Mouse (Mus musculus) layer of hippocampus, adult 8-10 months (tissue): ENCODE data around the gene Sash1. TPM values are rescaled to one million over a fixed set of nuclear protein-coding genes. Genes with fewer than 3 reads are reported as not detected.
A peak's percentile ranks its signal among the peaks of the same experiment; 100 is the strongest.

Experiments used
- DNase-seq, 2 experiments: peaks; one replicate each; pipeline ENCODE4 v3.0.0; 2022; ENCODE audit warnings: low spot score in 2 of 2
- total RNA-seq, 4 experiments: library from RNA; stranded (reverse); gene quantifications; 2 replicates each; pipeline ENCODE4 v1.2.4; 2022

The Sash1 gene
- total RNA-seq = 10 to 100 TPM; 74.5 to 87.6 (median 77.0) TPM

DNA sequence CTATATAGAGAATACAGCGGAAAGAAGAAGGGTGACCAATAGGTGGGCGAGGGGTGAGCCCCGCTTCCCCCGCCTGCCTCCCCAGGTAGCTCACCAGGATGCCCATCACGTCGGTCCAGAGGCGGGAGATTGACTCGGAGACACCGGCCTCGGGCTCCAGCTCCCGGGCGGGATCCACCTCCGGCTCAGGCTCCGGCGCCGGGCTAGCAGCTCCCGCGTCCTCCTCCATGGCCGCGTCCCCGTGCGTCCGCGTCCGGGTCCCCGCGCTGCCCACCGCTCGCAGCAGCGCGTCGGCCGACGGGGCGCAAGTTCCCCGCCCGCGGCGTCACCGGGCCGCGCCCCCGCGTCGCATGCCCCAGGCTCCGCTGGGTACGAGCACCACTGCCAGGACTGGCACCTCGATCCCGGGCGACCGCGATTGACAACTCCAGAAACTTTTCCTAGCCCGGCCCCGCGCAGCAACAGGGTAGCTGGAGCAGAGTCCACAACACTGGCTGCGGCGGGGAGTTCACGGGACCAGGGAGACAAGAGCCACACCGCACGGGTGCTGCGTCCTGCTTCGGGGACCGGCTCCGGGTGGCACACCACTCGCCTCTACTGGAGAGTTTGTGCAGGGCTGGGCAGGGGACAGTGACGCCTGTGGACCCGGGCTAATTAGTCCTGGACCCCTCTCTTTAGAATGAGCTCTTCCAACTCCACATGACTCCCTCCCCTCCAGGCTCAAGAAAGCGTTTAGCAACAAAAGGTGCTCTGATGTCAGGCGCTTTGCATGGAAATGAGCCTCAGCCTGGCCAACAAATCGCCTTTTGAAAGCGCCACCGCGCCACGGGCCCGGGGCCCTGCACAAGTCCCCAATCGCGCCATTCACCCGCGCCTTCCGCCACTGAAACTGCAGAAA is at the start of gene Sash1:
Sash1 (minus strand) TSS at position 441 of the 898 bp plus-strand sequence.
- DNase-seq = peak; percentile 70 to 75

GRCm38 (mm10) chr10:8935601-8936000 is 49.7 kb upstream of the Sash1 start:
- DNase-seq = no peak

GRCm38 (mm10) chr10:8933451-8934372 is 47.8 kb upstream of the Sash1 start:
- no peak for DNase-seq

- no peak for DNase-seq
Observed at GRCm38 (mm10) chr10:8931548-8932240, 45.8 kb upstream of the Sash1 start.

GRCm38 (mm10) chr10:8930672-8931071 is 44.8 kb upstream of the Sash1 start:
- no peak for DNase-seq

GRCm38 (mm10) chr10:8928775-8929647 is 43.1 kb upstream of the Sash1 start:
- peak; percentile 27 to 35 for DNase-seq

DNA sequence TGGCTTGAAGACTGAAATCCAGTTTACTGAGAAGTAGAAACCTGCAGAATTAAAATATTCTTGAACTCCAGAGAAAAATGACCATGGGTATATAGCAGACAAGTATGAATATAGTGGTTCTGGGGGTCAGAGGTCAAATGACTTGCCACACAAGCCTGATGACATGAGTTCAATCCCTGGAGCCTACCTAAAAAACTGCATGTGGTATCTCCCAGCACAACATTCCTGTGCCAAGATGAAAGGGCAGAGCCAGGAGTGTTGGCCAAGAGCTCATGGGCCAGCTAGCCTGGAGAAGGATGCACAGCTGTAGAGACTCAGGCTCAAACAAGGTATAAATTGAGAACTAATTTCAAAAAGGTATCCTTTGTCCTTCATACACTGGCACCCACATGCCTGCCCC is 42.4 kb upstream of the Sash1 start:
- DNase-seq = no peak

DNA sequence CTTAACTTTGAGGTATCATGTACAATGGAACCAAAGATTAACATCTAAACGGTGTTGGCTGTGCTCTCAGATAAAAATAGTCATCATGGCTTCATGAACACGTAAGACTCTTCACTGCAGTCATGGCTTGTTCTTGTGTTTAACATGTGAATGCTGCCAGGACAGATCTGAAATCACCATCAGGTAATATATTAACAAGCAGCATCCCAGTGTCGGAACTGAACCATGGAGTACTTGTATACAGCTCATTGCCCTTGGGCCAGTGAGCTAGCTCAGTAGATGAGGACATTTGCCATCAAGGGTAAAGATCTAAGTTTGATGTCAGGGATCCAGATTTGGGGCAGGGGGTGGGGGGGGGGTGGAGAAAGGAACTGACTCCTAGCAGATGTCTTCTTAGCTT is 41.0 kb upstream of the Sash1 start:
- DNase-seq = no peak

GRCm38 (mm10) chr10:8926295-8926694 is 40.4 kb upstream of the Sash1 start:
- DNase-seq = no peak

DNA sequence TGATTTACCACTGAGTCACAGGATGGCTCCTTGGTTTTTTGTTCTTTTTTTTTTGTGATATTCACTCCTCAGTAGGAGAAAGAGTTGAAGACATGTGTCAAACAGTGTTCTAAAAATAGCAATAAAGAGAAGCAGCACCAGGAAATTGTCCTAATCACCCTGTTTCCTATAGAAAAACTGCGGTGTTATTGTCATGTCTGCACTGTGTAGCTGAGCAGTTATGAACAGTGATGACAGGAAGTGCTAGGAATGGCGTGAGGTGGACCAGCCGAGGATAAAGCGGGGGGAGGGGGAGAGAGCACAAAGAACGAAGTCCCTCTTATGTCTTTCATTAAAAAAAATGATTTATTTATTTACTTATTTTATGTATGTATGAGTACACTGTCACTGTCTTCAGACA is 39.4 kb upstream of the Sash1 start:
- no peak for DNase-seq

- no peak for DNase-seq
Observed at GRCm38 (mm10) chr10:8921098-8921693, 35.3 kb upstream of the Sash1 start.

GRCm38 (mm10) chr10:8917798-8918197 is 31.9 kb upstream of the Sash1 start:
- DNase-seq = no peak

DNA sequence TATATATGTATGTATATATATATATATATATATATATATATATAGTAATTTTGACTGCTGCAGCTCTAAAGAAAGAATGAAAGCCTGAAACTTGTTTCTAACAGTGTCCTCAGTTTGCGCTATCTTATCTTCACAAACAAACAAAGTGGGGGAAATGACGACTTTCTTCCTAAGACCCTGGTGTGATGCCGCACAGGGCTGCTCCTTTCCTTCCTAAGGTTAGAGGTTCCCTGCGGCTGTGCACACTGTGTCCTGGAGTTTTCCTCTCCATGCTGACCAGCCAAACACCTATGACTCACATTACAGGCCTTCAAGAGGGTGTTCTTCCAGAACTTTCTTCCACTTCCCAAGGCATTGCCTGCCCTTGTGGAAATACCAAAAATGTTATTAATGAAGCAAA is 31.5 kb upstream of the Sash1 start:
- DNase-seq = no peak

DNA sequence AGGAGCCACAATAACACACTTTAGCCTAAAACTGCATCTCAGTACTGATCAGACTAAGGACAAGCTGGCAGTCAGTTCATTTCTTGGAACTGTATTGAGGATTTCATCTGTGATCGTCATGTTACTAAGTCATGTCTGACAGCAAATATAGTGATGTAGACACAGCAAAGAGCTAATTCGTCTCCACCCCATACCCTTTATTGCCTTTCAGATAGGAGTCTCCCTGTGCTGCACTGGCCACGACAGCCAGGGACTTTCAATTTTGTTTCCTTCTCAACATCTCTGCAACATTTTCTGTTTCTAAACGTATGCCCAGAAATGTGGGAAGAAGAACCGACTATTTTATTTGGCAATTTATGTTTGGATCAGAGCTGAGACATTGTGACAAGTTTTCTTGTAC is 29.9 kb upstream of the Sash1 start:
- DNase-seq = no peak

- no peak for DNase-seq
Observed at GRCm38 (mm10) chr10:8913904-8914303, 28.0 kb upstream of the Sash1 start.

GRCm38 (mm10) chr10:8912706-8913275 is 26.9 kb upstream of the Sash1 start:
- DNase-seq = no peak

GRCm38 (mm10) chr10:8912213-8912612 is 26.3 kb upstream of the Sash1 start:
- no peak for DNase-seq

DNA sequence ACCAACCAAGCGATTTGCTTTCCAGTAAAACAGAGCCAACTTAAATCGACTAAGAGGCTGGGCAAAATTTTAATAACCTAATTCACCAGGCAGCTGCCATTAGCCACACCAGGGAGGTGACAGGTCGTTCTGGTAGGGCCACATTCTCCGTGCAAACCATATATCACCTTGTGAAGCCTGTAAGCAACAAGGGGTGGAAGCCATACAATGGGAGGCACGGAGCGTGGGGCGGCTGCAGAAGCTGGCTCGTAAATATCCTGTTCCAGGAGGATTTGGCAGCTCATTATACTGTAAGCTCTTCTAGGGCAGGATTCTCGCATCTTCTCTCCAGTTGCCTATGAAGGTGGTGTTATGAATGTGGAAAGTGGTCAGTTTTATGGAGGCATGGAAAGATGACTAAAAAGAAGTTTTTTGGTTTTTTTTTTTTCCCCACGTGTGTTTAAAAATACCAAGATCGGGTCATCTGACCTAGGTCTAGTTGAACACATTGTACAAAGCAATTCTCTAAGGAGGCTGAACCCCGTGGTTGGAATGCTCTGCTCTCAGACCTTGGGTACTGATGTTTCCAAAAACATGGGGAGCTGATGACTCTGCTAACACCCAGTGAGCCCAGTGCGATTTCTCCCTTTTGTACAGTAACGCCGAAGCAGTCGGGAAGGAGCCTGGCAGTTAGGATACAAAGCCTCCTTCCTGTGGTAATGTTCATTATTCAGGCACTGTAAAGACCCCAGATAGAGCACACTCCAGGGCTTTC is 24.5 kb upstream of the Sash1 start:
- DNase-seq = no peak

DNA sequence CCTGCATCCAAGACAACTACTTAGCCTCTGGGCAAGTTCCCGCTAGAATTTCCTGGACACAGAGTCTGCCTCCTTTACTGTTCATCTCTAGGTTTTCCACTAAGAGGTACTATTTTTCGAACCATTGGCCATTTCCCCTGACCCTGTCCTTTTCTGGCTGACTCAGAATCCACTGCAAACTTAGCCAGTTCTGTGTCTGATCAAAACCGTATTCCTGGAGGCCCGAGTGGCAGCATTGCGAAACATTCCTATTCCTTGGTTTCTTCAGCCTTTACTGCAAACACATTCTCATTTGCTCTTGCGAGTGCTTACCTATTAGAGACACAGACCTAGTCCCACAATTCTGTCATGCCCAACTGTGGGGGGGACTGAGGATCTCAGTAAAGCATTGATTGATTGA is 17.2 kb upstream of the Sash1 start:
- DNase-seq = no peak
